Mouse (Mus musculus): ENCODE results near the gene Wdr90. TPM values are rescaled to one million over a fixed set of nuclear protein-coding genes. Genes with fewer than 3 reads are reported as not detected.

The Wdr90 gene
- polyA plus RNA-seq, 1 experiment from 2014 or later, result 25.7 TPM

- H3K9me3 ChIP-seq (ENCODE audit: control insufficient read depth, low read length), result no peaks in the 10 kb centered on the region
- no peak overlapping the region for H3K27ac ChIP-seq (ENCODE audit: low read depth, low read length)
- H3K27me3 ChIP-seq (replicated peaks; ENCODE audit: control insufficient read depth, insufficient read depth, low read length), result peaks cover 12% of the 10 kb centered on the region
- 11% methylated on average over 10 of the region's 10 CpGs for WGBS
- H3K9ac ChIP-seq (ENCODE audit: low read depth, low read length), result no peak overlapping the region
- H3K4me1 ChIP-seq (replicated peaks; ENCODE audit: control insufficient read depth, insufficient read depth, low read length), result no peaks in the 10 kb centered on the region
- no peak overlapping the region for H3K4me3 ChIP-seq (ENCODE audit: low read depth, low read length)
- no peaks in the 10 kb centered on the region for H3K36me3 ChIP-seq (ENCODE audit: control insufficient read depth, insufficient read depth, low read length)
- ATAC-seq (replicated peaks; ENCODE audit: low FRiP score) (no peak), DNase-seq (ENCODE audit: low spot score) (no peak)
- no peak overlapping the region for H3K4me2 ChIP-seq
Measured at GRCm38 (mm10) chr17:25802825-25803517, 58.3 kb downstream of the Wdr90 start.

- Histone ChIP-seq H3K36me3 (ENCODE audit: control insufficient read depth, insufficient read depth, low read length) (no peaks in the 10 kb centered on the region), H3K4me1 (replicated peaks; ENCODE audit: control insufficient read depth, insufficient read depth, low read length) (peaks cover 8% of the 10 kb centered on the region; the same call in 1 of the 2 replicates), H3K9ac (ENCODE audit: low read depth, low read length) (no peak overlapping the region), H3K4me3 (ENCODE audit: low read depth, low read length) (no peak overlapping the region), H3K27ac (ENCODE audit: low read depth, low read length) (no peak overlapping the region), H3K27me3 (replicated peaks; ENCODE audit: control insufficient read depth, insufficient read depth, low read length) (peaks cover 7% of the 10 kb centered on the region), H3K4me2 (no peak overlapping the region), H3K9me3 (ENCODE audit: control insufficient read depth, low read length) (no peaks in the 10 kb centered on the region)
- ATAC-seq (replicated peaks; ENCODE audit: low FRiP score) (peak; percentile 38), DNase-seq (ENCODE audit: low spot score) (no peak)
- 5% methylated on average over 6 of the region's 6 CpGs for WGBS
Measured at GRCm38 (mm10) chr17:25801029-25801428, 60.3 kb downstream of the Wdr90 start.

DNA sequence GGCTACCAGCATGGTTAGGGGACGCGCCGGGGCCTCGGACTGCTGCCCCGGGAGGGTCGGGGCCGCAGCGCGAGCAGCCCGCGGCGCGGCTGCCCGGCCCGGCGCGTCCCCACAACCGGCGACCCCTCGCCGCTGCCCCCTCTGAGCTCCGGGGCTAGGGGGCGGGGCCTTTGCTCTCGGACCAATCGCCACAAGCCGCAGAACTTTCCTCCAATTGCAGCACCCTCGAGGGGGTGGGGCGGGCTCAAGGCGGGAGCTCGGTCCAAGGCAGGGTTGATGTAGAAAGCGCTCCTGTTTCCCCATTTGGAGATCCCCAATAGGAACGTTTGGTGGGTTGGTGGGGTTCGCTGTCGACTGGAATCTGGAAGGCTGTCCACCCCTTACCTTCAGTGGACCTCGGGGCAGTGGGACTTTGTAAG is 64.3 kb downstream of the Wdr90 start, which contains the start of gene Metrn:
Metrn (minus strand) TSS at position 186 of the 419 bp plus-strand sequence.
- no peak within 1 kb of the TSS for H3K27ac ChIP-seq (ENCODE audit: low read depth, low read length)
- peak; percentile 82 for ATAC-seq (replicated peaks; ENCODE audit: low FRiP score)

GRCm38 (mm10) chr17:25796211-25796771 is 65.0 kb downstream of the Wdr90 start:
- Histone ChIP-seq H3K36me3 (ENCODE audit: control insufficient read depth, insufficient read depth, low read length) (no peaks in the 10 kb centered on the region), H3K4me1 (replicated peaks; ENCODE audit: control insufficient read depth, insufficient read depth, low read length) (peaks cover 26% of the 10 kb centered on the region), H3K9me3 (ENCODE audit: control insufficient read depth, low read length) (no peaks in the 10 kb centered on the region), H3K9ac (ENCODE audit: low read depth, low read length) (peak overlapping the region; percentile 71), H3K27ac (ENCODE audit: low read depth, low read length) (no peak overlapping the region), H3K27me3 (replicated peaks; ENCODE audit: control insufficient read depth, insufficient read depth, low read length) (no peaks in the 10 kb centered on the region; the same call in 1 of the 2 replicates), H3K4me3 (ENCODE audit: low read depth, low read length) (peak overlapping the region; percentile 73), H3K4me2 (peak overlapping the region; percentile 98)
- 0 out of 2 replicates have a peak, but pooled peaks have one; percentile 1 for ATAC-seq (replicated peaks; ENCODE audit: low FRiP score)
- peak; percentile 46 for DNase-seq (ENCODE audit: low spot score)
- 2% methylated on average over 37 of the region's 37 CpGs for WGBS

More for the DNA sequence above, 64.3 kb downstream of the Wdr90 start, which contains the start of gene Metrn:
- no peaks in the 10 kb centered on the region for H3K36me3 ChIP-seq (ENCODE audit: control insufficient read depth, insufficient read depth, low read length)
- under 1% methylated on average over 35 of the region's 35 CpGs for WGBS
- DNase-seq (ENCODE audit: low spot score), result peak; percentile 91
- peaks cover 23% of the 10 kb centered on the region for H3K4me1 ChIP-seq (replicated peaks; ENCODE audit: control insufficient read depth, insufficient read depth, low read length)
- H3K9me3 ChIP-seq (ENCODE audit: control insufficient read depth, low read length), result no peaks in the 10 kb centered on the region
- peak within 1 kb of the TSS; percentile 71 for H3K9ac ChIP-seq (ENCODE audit: low read depth, low read length)
- peak within 1 kb of the TSS; percentile 98 for H3K4me2 ChIP-seq
- peak within 1 kb of the TSS; percentile 73 for H3K4me3 ChIP-seq (ENCODE audit: low read depth, low read length)
- no peaks in the 10 kb centered on the region; the same call in 1 of the 2 replicates for H3K27me3 ChIP-seq (replicated peaks; ENCODE audit: control insufficient read depth, insufficient read depth, low read length)

DNA sequence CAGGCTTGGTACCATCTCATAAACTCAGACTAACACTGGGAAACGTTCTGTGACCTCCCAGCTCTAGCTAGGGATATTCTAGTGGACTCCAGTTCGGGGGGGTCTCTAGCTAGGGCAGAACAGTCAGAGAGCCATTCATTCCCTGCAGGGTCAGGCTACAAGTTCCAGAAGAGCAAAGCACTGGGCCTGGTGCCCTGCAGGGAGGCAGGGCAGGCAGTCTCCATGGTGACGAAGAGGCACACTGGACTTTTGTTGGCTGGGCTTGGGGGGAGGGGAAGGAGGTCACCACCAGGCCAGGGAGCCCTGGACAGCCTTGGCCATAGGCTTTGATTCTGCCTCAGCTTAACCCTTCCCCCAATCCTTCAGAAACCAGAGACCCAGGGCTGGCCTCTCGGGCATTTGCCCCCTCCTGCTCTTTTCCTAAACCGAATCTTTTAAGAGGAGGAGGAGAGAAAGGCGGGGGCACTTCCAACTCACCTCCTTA is 65.7 kb downstream of the Wdr90 start, which contains the start of gene AC134908.4:
AC134908.4 (minus strand) TSS at position 51 of the 484 bp plus-strand sequence.
- Histone ChIP-seq H3K9ac (ENCODE audit: low read depth, low read length) (peak within 1 kb of the TSS; percentile 71), H3K36me3 (ENCODE audit: control insufficient read depth, insufficient read depth, low read length) (no peaks in the 10 kb centered on the region), H3K4me2 (peak within 1 kb of the TSS; percentile 98), H3K9me3 (ENCODE audit: control insufficient read depth, low read length) (no peaks in the 10 kb centered on the region), H3K4me3 (ENCODE audit: low read depth, low read length) (peak within 1 kb of the TSS; percentile 73), H3K27me3 (replicated peaks; ENCODE audit: control insufficient read depth, insufficient read depth, low read length) (no peaks in the 10 kb centered on the region), H3K4me1 (replicated peaks; ENCODE audit: control insufficient read depth, insufficient read depth, low read length) (peaks cover 32% of the 10 kb centered on the region), H3K27ac (ENCODE audit: low read depth, low read length) (no peak within 1 kb of the TSS)
- DNase-seq (ENCODE audit: low spot score), result no peak
- 29% methylated on average over 6 of the region's 6 CpGs for WGBS
- no peak for ATAC-seq (replicated peaks; ENCODE audit: low FRiP score)

GRCm38 (mm10) chr17:25794998-25795397 is 66.3 kb downstream of the Wdr90 start:
- H3K27ac ChIP-seq (ENCODE audit: low read depth, low read length), result no peak overlapping the region

More at GRCm38 (mm10) chr17:25794998-25795397, 66.3 kb downstream of the Wdr90 start:
- Histone ChIP-seq H3K27me3 (replicated peaks; ENCODE audit: control insufficient read depth, insufficient read depth, low read length) (no peaks in the 10 kb centered on the region), H3K9me3 (ENCODE audit: control insufficient read depth, low read length) (no peaks in the 10 kb centered on the region), H3K9ac (ENCODE audit: low read depth, low read length) (no peak overlapping the region), H3K4me1 (replicated peaks; ENCODE audit: control insufficient read depth, insufficient read depth, low read length) (peaks cover 33% of the 10 kb centered on the region), H3K4me2 (peak overlapping the region; percentile 98; the same call in 1 of the 2 replicates), H3K36me3 (ENCODE audit: control insufficient read depth, insufficient read depth, low read length) (no peaks in the 10 kb centered on the region), H3K4me3 (ENCODE audit: low read depth, low read length) (peak overlapping the region; percentile 73; the same call in 1 of the 2 replicates)
- no peak for ATAC-seq (replicated peaks; ENCODE audit: low FRiP score)
- WGBS, result 87% methylated on average over 17 of the region's 17 CpGs
- DNase-seq (ENCODE audit: low spot score), result no peak

Small RNAs within 50 kb of the gene (microRNA-seq; reads per million reads assigned to microRNA genes)
- 2.1 reads per million for gene Mir3082 (ENCODE audit: borderline number of aligned reads)

Other genes with a start within 250 kb of the Wdr90 start
- gene Gng13, start 144.3 kb downstream of the Wdr90 start, polyA plus RNA-seq (2014; fragmentation: Nextera tagmentation; extraction: Ambion mirVana), result 0.42 and 1.3 TPM in 2 replicates
- 32.0 and 35.6 TPM in 2 replicates for gene Chtf18, start 134.1 kb downstream of the Wdr90 start, polyA plus RNA-seq (2014; fragmentation: Nextera tagmentation; extraction: Ambion mirVana)
- 16.6 and 17.5 TPM in 2 replicates for gene Rpusd1, start 133.8 kb downstream of the Wdr90 start, polyA plus RNA-seq (2014; fragmentation: Nextera tagmentation; extraction: Ambion mirVana)
- gene Mslnl, start 125.5 kb downstream of the Wdr90 start, polyA plus RNA-seq (2014; fragmentation: Nextera tagmentation; extraction: Ambion mirVana), result not detected in 2 replicates
- gene Msln, start 107.1 kb downstream of the Wdr90 start, polyA plus RNA-seq (2014; fragmentation: Nextera tagmentation; extraction: Ambion mirVana), result 0.29 and 0.55 TPM in 2 replicates
- gene Narfl, start 87.7 kb downstream of the Wdr90 start, polyA plus RNA-seq (2014; fragmentation: Nextera tagmentation; extraction: Ambion mirVana), result 28.4 and 29.9 TPM in 2 replicates
- gene Haghl, start 75.8 kb downstream of the Wdr90 start, polyA plus RNA-seq (2014; fragmentation: Nextera tagmentation; extraction: Ambion mirVana), result 22.7 and 25.0 TPM in 2 replicates
- gene Ccdc78, start 74.9 kb downstream of the Wdr90 start, polyA plus RNA-seq (2014; fragmentation: Nextera tagmentation; extraction: Ambion mirVana), result 0.25 and 0.33 TPM in 2 replicates
- 83.7 and 83.8 TPM in 2 replicates for gene Fam173a, start 68.6 kb downstream of the Wdr90 start, polyA plus RNA-seq (2014; fragmentation: Nextera tagmentation; extraction: Ambion mirVana)
- gene AC134908.4, start 65.8 kb downstream of the Wdr90 start, polyA plus RNA-seq (2014; fragmentation: Nextera tagmentation; extraction: Ambion mirVana), result not detected in 2 replicates
- gene Metrn, start 64.4 kb downstream of the Wdr90 start, polyA plus RNA-seq (2014; fragmentation: Nextera tagmentation; extraction: Ambion mirVana), result 7.6 and 10.8 TPM in 2 replicates
- gene Fbxl16, start 52.4 kb downstream of the Wdr90 start, polyA plus RNA-seq (2014; fragmentation: Nextera tagmentation; extraction: Ambion mirVana), result 0.99 and 1.2 TPM in 2 replicates
- 29.8 and 31.9 TPM in 2 replicates for gene Wdr24, start 37.9 kb downstream of the Wdr90 start, polyA plus RNA-seq (2014; fragmentation: Nextera tagmentation; extraction: Ambion mirVana)
- 36.6 and 37.0 TPM in 2 replicates for gene Jmjd8, start 32.6 kb downstream of the Wdr90 start, polyA plus RNA-seq (2014; fragmentation: Nextera tagmentation; extraction: Ambion mirVana)
- gene Stub1, start 28.1 kb downstream of the Wdr90 start, polyA plus RNA-seq (2014; fragmentation: Nextera tagmentation; extraction: Ambion mirVana), result 249 and 252 TPM in 2 replicates
- gene Rhbdl1, start 24.2 kb downstream of the Wdr90 start, polyA plus RNA-seq (2014; fragmentation: Nextera tagmentation; extraction: Ambion mirVana), result 0.60 and 1.6 TPM in 2 replicates
- 0.78 and 1.1 TPM in 2 replicates for gene Gm20683, start 19.7 kb downstream of the Wdr90 start, polyA plus RNA-seq (2014; fragmentation: Nextera tagmentation; extraction: Ambion mirVana)
- gene Rhot2, start 16.6 kb downstream of the Wdr90 start, polyA plus RNA-seq (2014; fragmentation: Nextera tagmentation; extraction: Ambion mirVana), result 9.6 and 12.8 TPM in 2 replicates
- gene Mcrip2, start 7.3 kb upstream of the Wdr90 start, polyA plus RNA-seq (2014; fragmentation: Nextera tagmentation; extraction: Ambion mirVana), result 96.5 and 110 TPM in 2 replicates
- gene Mettl26, start 13.6 kb upstream of the Wdr90 start, polyA plus RNA-seq (2014; fragmentation: Nextera tagmentation; extraction: Ambion mirVana), result 70.7 and 74.5 TPM in 2 replicates
- 2.1 and 2.4 TPM in 2 replicates for gene Wfikkn1, start 19.4 kb upstream of the Wdr90 start, polyA plus RNA-seq (2014; fragmentation: Nextera tagmentation; extraction: Ambion mirVana)
- gene Rab40c, start 58.2 kb upstream of the Wdr90 start, polyA plus RNA-seq (2014; fragmentation: Nextera tagmentation; extraction: Ambion mirVana), result 9.9 and 10.7 TPM in 2 replicates
- gene Pigq, start 83.4 kb upstream of the Wdr90 start, polyA plus RNA-seq (2014; fragmentation: Nextera tagmentation; extraction: Ambion mirVana), result 137 and 139 TPM in 2 replicates
- gene Nhlrc4, start 83.5 kb upstream of the Wdr90 start, polyA plus RNA-seq (2014; fragmentation: Nextera tagmentation; extraction: Ambion mirVana), result 0.85 and 1.4 TPM in 2 replicates
- 0.68 and 0.85 TPM in 2 replicates for gene A930017K11Rik, start 91.1 kb upstream of the Wdr90 start, polyA plus RNA-seq (2014; fragmentation: Nextera tagmentation; extraction: Ambion mirVana)
- 23.0 and 27.4 TPM in 2 replicates for gene Capn15, start 124.3 kb upstream of the Wdr90 start, polyA plus RNA-seq (2014; fragmentation: Nextera tagmentation; extraction: Ambion mirVana)
- 7.0 and 7.6 TPM in 2 replicates for gene Rab11fip3, start 208.1 kb upstream of the Wdr90 start, polyA plus RNA-seq (2014; fragmentation: Nextera tagmentation; extraction: Ambion mirVana)
- gene Decr2, start 228.8 kb upstream of the Wdr90 start, polyA plus RNA-seq (2014; fragmentation: Nextera tagmentation; extraction: Ambion mirVana), result 18.2 and 20.1 TPM in 2 replicates
- 111 and 120 TPM in 2 replicates for gene Nme4, start 234.1 kb upstream of the Wdr90 start, polyA plus RNA-seq (2014; fragmentation: Nextera tagmentation; extraction: Ambion mirVana)